Mouse (Mus musculus) ES-CJ7 (cell line): Measurements from ENCODE around the gene Nin.
A peak's percentile ranks its signal among the peaks of the same experiment; 100 is the strongest.

ENCODE experiments used
- DNase-seq: peaks from one replicate; pipeline ENCODE4 v3.0.0; 2011; ENCODE audit warnings: low read depth, low spot score

Gene Nin

GRCm38 (mm10) chr12:70018153-70018552, 95.4 kb downstream of the Nin start:
- DNase-seq = no peak

- DNase-seq = no peak
Measured at GRCm38 (mm10) chr12:70015936-70016335, 97.6 kb downstream of the Nin start.

DNA sequence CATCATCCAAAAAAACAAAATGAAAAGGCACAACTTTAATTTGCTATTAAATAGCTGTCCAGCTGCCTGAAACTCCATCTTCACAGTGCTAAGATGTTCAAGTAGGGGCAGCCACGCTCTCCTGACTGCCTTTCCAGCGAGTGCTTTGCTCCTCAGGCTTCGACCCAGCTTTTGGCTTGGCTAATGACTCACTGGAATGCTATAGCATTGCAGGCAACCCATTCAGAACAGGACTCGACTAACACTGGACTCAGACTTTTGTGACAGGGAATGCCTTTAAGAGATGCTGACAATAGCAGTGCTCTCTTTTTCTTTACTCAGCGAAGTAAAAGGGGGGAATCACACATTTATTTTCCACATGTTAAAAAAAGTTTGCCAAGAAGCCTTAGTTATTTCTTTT, 101.8 kb downstream of the Nin start:
- DNase-seq = no peak

- no peak for DNase-seq
Measured at GRCm38 (mm10) chr12:70010356-70010755, 103.2 kb downstream of the Nin start.

GRCm38 (mm10) chr12:70005103-70005502, 108.4 kb downstream of the Nin start:
- no peak for DNase-seq

DNA sequence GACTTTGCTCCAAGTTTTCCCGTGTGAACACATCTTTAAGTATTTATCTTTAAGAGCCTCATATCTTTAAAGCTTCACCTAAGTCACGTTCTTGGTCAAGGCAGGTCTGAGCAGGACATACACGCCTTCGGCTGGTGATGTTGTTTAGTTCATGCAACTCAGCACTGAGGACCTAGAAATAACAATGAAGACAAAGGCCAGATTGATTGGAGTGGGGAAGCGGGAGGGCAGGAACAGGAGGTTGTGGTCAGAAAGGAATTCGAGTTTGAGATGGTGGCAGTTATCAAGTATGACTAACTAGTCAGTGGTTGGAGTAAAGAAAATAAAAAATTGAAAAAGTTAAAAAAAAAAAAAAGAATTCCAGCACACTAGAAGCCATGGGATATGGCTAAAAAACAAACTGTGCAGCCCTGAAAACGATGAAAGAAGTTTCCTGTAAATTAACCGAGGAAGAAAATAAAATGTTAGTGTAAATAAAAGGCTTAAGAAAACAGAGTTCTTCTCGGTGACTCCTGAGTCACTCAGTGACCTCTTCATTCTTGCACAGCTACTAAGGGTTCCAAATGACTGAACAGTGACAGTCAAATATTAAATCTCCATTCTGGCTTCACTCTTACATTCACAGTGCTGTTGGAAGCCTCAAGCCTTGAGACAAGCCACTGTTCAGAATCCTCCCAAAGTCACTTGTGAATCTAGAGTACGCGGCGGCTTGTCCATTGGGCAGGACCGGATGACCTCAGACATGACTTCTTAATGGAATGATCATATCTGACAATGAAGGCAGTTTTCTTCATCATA, 115.1 kb downstream of the Nin start:
- DNase-seq = no peak

GRCm38 (mm10) chr12:69995382-69995781, 118.1 kb downstream of the Nin start:
- DNase-seq = no peak

- DNase-seq = peak; percentile 69
Measured at GRCm38 (mm10) chr12:69986786-69987497, 126.6 kb downstream of the Nin start, which contains the start of gene Sav1. Gene Sav1, minus strand, starts transcription at chr12:69987002.

- DNase-seq = peak; percentile 50
Measured at GRCm38 (mm10) chr12:69986241-69986762, 127.2 kb downstream of the Nin start.

- DNase-seq = no peak
Measured at GRCm38 (mm10) chr12:69985546-69985945, 128.0 kb downstream of the Nin start.

DNA sequence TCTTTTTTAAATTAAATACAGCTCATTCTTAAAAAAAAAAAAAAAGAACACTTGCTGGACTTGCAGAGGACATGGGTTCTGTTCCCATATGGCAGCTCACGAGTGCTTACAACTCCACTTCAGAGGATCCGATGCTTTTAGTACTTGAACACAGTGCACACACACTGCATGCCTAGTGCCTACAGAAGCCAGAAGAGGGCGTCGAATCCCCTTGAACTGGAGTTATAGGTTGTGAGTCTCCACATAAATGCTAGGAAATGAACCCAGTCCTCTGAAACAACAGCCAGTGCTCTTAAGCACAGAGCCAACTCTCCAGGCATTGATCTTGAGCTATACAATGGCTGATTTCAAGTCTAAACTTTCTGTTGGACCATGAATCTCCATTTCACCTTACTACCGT, 130.6 kb downstream of the Nin start:
- peak; percentile 45 for DNase-seq

- no peak for DNase-seq
Measured at GRCm38 (mm10) chr12:69977376-69977998, 136.0 kb downstream of the Nin start.

GRCm38 (mm10) chr12:69976688-69977087, 136.8 kb downstream of the Nin start:
- no peak for DNase-seq

DNA sequence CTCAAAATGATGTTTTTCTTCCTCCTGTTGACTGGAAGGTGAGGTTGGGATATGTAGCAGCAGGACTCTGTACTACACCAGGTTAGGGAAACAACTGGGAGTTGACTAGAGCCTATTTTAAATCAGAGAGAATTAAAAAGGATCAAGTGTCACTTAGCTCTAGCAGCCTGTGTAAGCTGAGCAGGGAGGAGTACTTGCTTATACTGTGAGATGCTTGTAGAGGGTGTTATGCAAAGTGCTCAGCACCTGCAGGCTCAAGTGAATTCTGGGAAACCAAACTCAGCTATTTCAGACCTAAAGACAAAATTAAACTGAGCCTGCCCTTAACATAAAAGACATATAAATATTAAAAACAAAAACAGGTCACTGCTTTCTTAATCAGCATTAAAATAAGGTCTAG, 139.9 kb downstream of the Nin start:
- DNase-seq = no peak

DNA sequence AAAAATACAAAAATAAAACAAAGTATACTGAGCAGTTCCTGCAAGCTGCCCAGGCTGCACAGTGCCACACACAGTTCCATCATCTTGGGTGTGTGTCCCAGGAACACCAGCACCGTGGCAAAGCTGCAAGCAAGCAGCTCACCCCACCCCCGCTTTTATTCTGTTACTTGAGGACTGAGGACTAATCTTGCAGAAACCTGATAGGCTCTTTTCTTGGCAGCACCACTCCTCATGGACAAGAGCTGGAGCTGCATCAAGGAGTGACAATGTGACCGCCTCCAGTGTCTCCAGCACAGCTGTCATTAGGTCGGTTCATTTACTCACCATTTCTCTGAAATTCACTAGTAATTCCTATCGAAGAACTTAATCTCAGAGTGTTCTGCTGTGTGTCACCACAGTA, 145.4 kb downstream of the Nin start:
- no peak for DNase-seq

DNA sequence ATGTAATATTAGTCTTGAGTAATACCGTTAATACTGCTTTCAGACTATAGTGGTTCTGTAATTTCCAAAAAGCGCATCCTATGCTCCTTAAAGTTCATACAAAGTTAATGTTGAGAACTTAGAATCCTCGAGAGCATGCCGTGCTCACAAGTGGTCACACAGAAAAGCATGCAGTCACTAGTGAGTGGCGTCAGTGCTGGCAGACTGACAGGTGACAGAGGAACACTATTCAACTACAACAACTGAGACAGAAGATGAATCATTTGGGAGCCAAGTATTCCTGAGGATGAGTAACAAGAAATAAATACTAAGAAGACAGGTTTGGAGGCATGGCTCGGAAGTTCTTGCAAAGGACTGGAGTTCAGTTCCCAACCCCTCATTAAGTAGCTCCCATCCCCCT, 146.4 kb downstream of the Nin start:
- DNase-seq = no peak

GRCm38 (mm10) chr12:69966071-69966470, 147.4 kb downstream of the Nin start:
- no peak for DNase-seq

GRCm38 (mm10) chr12:69965644-69966043, 147.9 kb downstream of the Nin start:
- peak; percentile 17 for DNase-seq

DNA sequence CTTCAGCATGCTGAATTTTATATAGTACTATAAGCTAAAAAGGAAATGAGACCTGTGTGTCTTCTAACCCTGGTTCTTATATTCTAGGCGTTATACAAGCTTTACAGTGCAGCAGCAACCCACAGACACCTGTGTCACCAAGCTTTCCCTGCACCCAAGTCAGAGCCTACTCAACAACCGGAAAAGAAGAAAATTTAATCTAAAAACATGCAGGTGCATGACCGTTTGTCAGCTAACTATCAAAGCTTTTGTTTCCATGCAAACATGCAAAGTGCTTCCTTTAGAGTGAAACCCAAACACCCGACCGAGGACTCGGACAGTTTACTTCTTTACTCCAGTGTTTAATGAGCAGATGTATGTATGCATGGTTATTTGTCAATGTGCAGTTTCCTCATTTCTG, 150.4 kb downstream of the Nin start:
- DNase-seq = no peak

- DNase-seq = peak; percentile 54
Measured at GRCm38 (mm10) chr12:69962468-69962867, 151.0 kb downstream of the Nin start.
